Mouse (Mus musculus): Measurements from ENCODE around the gene Hltf.
"Not testable (repeated sequence)": the region's sequence is repeated elsewhere in the genome, so short reads cannot be mapped to it uniquely, and the experiment has no call there.

Gene Hltf

GRCm38 (mm10) chr3:20057306-20058196 lies at the start of gene Hltf:
Gene Hltf (plus strand): TSS chr3:20057811.
- POLR2A ChIA-PET = interaction anchor here in 3 of 4 experiments (0.5 to 2.4 kb wide), 31 partner anchors 9 to 742 kb away, joined by 3 to 17 read pairs (median 3); partner anchors contain the start of genes Hps3 (in 2 of the 3) and 1700064H15Rik (in 1 of the 3)
- CTCF ChIA-PET = interaction anchor here in 3 of 4 experiments (0.6 to 1.0 kb wide), 3 partner anchors 10 to 812 kb away, joined by 3 to 6 read pairs (median 4); no protein-coding TSS in a partner anchor

GRCm38 (mm10) chr3:20010464-20010863 lies 47.1 kb upstream of the Hltf start:
- POLR2A ChIA-PET = interaction anchor here in 1 of 4 experiments (0.6 kb wide), 1 partner anchor 29 kb away, joined by 3 read pairs; no protein-coding TSS in a partner anchor
- CTCF ChIA-PET = no interaction called here

GRCm38 (mm10) chr3:20010905-20011304 lies 46.7 kb upstream of the Hltf start:
- POLR2A ChIA-PET, CTCF ChIA-PET: not testable (repeated sequence)

GRCm38 (mm10) chr3:20014454-20014853 lies 43.2 kb upstream of the Hltf start:
- CTCF ChIA-PET = no interaction called here
- POLR2A ChIA-PET = interaction anchor here in 1 of 4 experiments (1.1 kb wide), 1 partner anchor 9 kb away, joined by 3 read pairs; no protein-coding TSS in a partner anchor

- CTCF ChIA-PET = interaction anchor here in 1 of 4 experiments (0.6 kb wide), 1 partner anchor 43 kb away, joined by 11 read pairs; no protein-coding TSS in a partner anchor
- POLR2A ChIA-PET = no interaction called here
Measured at GRCm38 (mm10) chr3:20018076-20018475, 39.5 kb upstream of the Hltf start.

- ChIA-PET POLR2A (interaction anchor here (0.9 to 2.9 kb wide), 10 partner anchors 9 to 129 kb away, joined by 3 to 14 read pairs (median 5); partner anchors contain the start of genes Hps3 (in 3 of the 4) and Hltf (in 2 of the 4)), CTCF (interaction anchor here in 1 of 4 experiments (0.5 to 0.6 kb wide), 2 partner anchors 43 to 136 kb away, joined by 3 to 5 read pairs; no protein-coding TSS in a partner anchor)
Measured at GRCm38 (mm10) chr3:20023832-20024231, 33.8 kb upstream of the Hltf start.

GRCm38 (mm10) chr3:20026481-20026880 lies 31.1 kb upstream of the Hltf start:
- ChIA-PET CTCF (no interaction called here), POLR2A (interaction anchor here in 1 of 4 experiments (1.5 kb wide), 1 partner anchor 31 kb away, joined by 3 read pairs; the partner anchor contains the start of gene Hltf)

- CTCF ChIA-PET = no interaction called here
- POLR2A ChIA-PET = interaction anchor here in 2 of 4 experiments (0.7 to 1.5 kb wide), 3 partner anchors 30 to 399 kb away, joined by 3 to 4 read pairs (median 3); partner anchors contain the start of genes Hltf (in 2 of the 2) and 1700064H15Rik (in 1 of the 2)
Measured at GRCm38 (mm10) chr3:20026996-20027689, 30.5 kb upstream of the Hltf start.

GRCm38 (mm10) chr3:20027788-20028187 lies 29.8 kb upstream of the Hltf start:
- CTCF ChIA-PET = no interaction called here
- POLR2A ChIA-PET = interaction anchor here in 2 of 4 experiments (0.7 to 1.8 kb wide), 3 partner anchors 30 to 400 kb away, joined by 3 to 6 read pairs (median 4); partner anchors contain the start of genes Hltf (in 2 of the 2) and 1700064H15Rik (in 1 of the 2)

GRCm38 (mm10) chr3:20028640-20029039 lies 29.0 kb upstream of the Hltf start:
- ChIA-PET CTCF (no interaction called here), POLR2A (interaction anchor here in 2 of 4 experiments (0.7 to 1.8 kb wide), 2 partner anchors 29 to 133 kb away, joined by 5 to 6 read pairs; partner anchors contain the start of gene Hltf (in 1 of the 2))

GRCm38 (mm10) chr3:20030807-20031206 lies 26.8 kb upstream of the Hltf start:
- ChIA-PET POLR2A (interaction anchor here in 1 of 4 experiments (0.6 kb wide), 1 partner anchor 537 kb away, joined by 3 read pairs; no protein-coding TSS in a partner anchor), CTCF (no interaction called here)

- POLR2A ChIA-PET = interaction anchor here in 3 of 4 experiments (1.0 to 2.7 kb wide), 7 partner anchors 10 to 308 kb away, joined by 3 to 17 read pairs (median 6); partner anchors contain the start of gene Hltf (in 3 of the 3)
- CTCF ChIA-PET = no interaction called here
Measured at GRCm38 (mm10) chr3:20033761-20034718, 23.6 kb upstream of the Hltf start.

GRCm38 (mm10) chr3:20034719-20035404 lies 22.7 kb upstream of the Hltf start, which contains the start of gene Hps3:
Gene Hps3 (minus strand): TSS chr3:20035315.
- POLR2A ChIA-PET = interaction anchor here in 3 of 4 experiments (1.0 to 2.7 kb wide), 8 partner anchors 10 to 309 kb away, joined by 3 to 17 read pairs (median 6); partner anchors contain the start of gene Hltf (in 2 of the 3)
- CTCF ChIA-PET = no interaction called here

- POLR2A ChIA-PET = interaction anchor here in 3 of 4 experiments (0.6 to 2.7 kb wide), 3 partner anchors 12 to 411 kb away, joined by 4 to 13 read pairs (median 12); no protein-coding TSS in a partner anchor
- CTCF ChIA-PET = no interaction called here
Measured at GRCm38 (mm10) chr3:20036069-20036468, 21.5 kb upstream of the Hltf start.

GRCm38 (mm10) chr3:20041461-20041860 lies 16.1 kb upstream of the Hltf start:
- POLR2A ChIA-PET, CTCF ChIA-PET: not testable (repeated sequence)

- POLR2A ChIA-PET, CTCF ChIA-PET: not testable (repeated sequence)
Measured at GRCm38 (mm10) chr3:20044736-20045135, 12.9 kb upstream of the Hltf start.

- POLR2A ChIA-PET = interaction anchor here in 3 of 4 experiments (0.6 to 2.4 kb wide), 20 partner anchors 13 to 743 kb away, joined by 3 to 17 read pairs (median 4); partner anchors contain the start of genes Hps3 (in 2 of the 3) and 1700064H15Rik (in 1 of the 3)
- CTCF ChIA-PET = interaction anchor here in 2 of 4 experiments (0.5 to 1.0 kb wide), 2 partner anchors 163 to 192 kb away, joined by 3 to 4 read pairs; no protein-coding TSS in a partner anchor
Measured at GRCm38 (mm10) chr3:20058197-20058541, 558 bp downstream of the Hltf start.

All from embryonic stem cell, embryonic (primary cell).